17 mouse cellular contexts compared by ENCODE assay signal in the genomic region with DNA sequence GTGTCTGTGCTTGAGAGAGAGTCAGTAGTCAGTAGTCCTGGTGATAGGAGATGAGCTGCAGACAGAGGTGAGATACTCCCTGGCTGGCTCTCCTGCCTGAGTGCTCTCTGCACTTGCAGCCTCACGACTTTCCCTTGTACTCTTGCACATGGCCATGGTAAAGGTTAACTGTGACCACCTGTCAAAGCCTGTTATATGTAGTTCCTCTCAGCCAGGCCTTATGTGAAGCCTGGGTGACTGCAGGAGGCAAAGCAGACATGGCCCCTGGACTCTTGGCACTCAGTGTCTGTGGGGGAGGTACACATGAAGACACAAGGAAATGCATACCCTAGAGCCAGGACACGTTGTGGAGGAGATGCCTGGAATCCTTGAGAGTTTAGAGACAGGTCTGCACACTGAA. TPM values are rescaled to one million over a fixed set of nuclear protein-coding genes. Genes with fewer than 3 reads are reported as not detected.
DNase-seq lines count a peak whose midpoint lies in the region; ATAC-seq lines count a peak whose summit lies in the region.
"Had no signal": no experiment of that assay in that cellular context is flagged by ENCODE, and none has a peak within 500 bp of the region (broad histone marks: within the 10 kb centered on the region; RNA-seq: fewer than 3 reads in every experiment).

No protein-coding gene starts in this region.

- WGBS in heart, embryonic 10.5 days: 12% methylated on average over 2 of the region's 2 CpGs

- no peak overlapping the region for H3K27ac ChIP-seq in heart, embryonic 10.5 days
- H3K27ac ChIP-seq: liver, embryonic 14.5 days; midbrain, embryonic 12.5 days had no signal

- 0 out of 2 replicates have a peak, but pooled peaks cover 4% of the 10 kb centered on the region for H3K9me3 ChIP-seq in heart, embryonic 10.5 days

- no peak overlapping the region for H3K4me3 ChIP-seq in heart, embryonic 10.5 days
- H3K4me3 ChIP-seq: midbrain, embryonic 12.5 days had no signal

- ATAC-seq in monocyte, adult 5-6 weeks (replicated peaks; ENCODE audit: insufficient number of reproducible peaks, low FRiP score, low TSS enrichment, poor library complexity, severe bottlenecking): no peak
- ATAC-seq: forebrain, embryonic 16.5 days had no signal

- H3K36me3 ChIP-seq in heart, embryonic 10.5 days: no peaks in the 10 kb centered on the region
- H3K36me3 ChIP-seq: midbrain, embryonic 12.5 days had no signal

- peaks cover 13% of the 10 kb centered on the region for H3K4me1 ChIP-seq in heart, embryonic 10.5 days

- peak; percentile 86 for DNase-seq in heart, adult 11 months
- no peak for DNase-seq in heart, embryonic 10.5 days (ENCODE audit: low spot score)
- peak; percentile 42 for DNase-seq in embryo, embryonic 10.5 days (ENCODE audit: low spot score)
- DNase-seq in kidney, adult 8-10 months: peak; percentile 59 to 75
- DNase-seq in kidney, postnatal 4 days: peak; percentile 48 to 68
- no peak for DNase-seq in layer of hippocampus, adult 9-11 months
- no peak for DNase-seq in gastrocnemius, adult 8-10 months (ENCODE audit: low spot score in 2 of 2)
- DNase-seq: adrenal gland, postnatal 14 days; B cell, adult 2 months; lung, postnatal 14 days; right cerebral cortex, postnatal 14 days had no signal

- no peaks in the 10 kb centered on the region for H3K27me3 ChIP-seq in heart, embryonic 10.5 days (ENCODE audit: insufficient read depth, poor library complexity, severe bottlenecking)
- H3K27me3 ChIP-seq: midbrain, embryonic 12.5 days had no signal

RNA-seq across cellular contexts. Expression of gene Kl, which starts 40.3 kb away (rescaled TPM):
- polyA plus RNA-seq in heart, embryonic 10.5 days (2016; fragmentation: Nextera tagmentation; extraction: Ambion mirVana): 0.10 and 0.18 TPM in 2 replicates
- total RNA-seq in monocyte, adult 5-6 weeks (2017): not detected in 3 replicates
- total RNA-seq in gastrocnemius, adult 8-10 months (2022): under 1 TPM; 0.17 to 0.46 (median 0.33) TPM
- total RNA-seq: granulocyte monocyte progenitor cell, adult 5-6 weeks had no signal
- polyA plus RNA-seq: intestine, embryonic 14.5 days had no signal

Comparison
In these comparisons a context has a peak if more than half of its experiments do, and no peak if none do; other contexts are left out.
1. DNase-seq: peak in heart, adult 11 months (single experiment), embryo, embryonic 10.5 days (single experiment), kidney, adult 8-10 months (2 of 2) and kidney, postnatal 4 days (2 of 2); none in heart, embryonic 10.5 days (single experiment), layer of hippocampus, adult 9-11 months (single experiment) and gastrocnemius, adult 8-10 months (0 of 2).